Mouse (Mus musculus): Measurements from ENCODE around the gene Samd3.

Samd3 gene

GRCm38 (mm10) chr10:26229488-26229887 is at the start of gene Samd3:
TSS of gene Samd3 (plus strand) at chr10:26229707.
- DNase-seq (ENCODE audit: low spot score): no peak

GRCm38 (mm10) chr10:26185289-26185688 is 44.2 kb upstream of the Samd3 start:
- DNase-seq (ENCODE audit: low spot score): no peak

GRCm38 (mm10) chr10:26190811-26191210 is 38.7 kb upstream of the Samd3 start:
- no peak for DNase-seq (ENCODE audit: low spot score)

GRCm38 (mm10) chr10:26194892-26195291 is 34.6 kb upstream of the Samd3 start:
- DNase-seq (ENCODE audit: low spot score): no peak

- DNase-seq (ENCODE audit: low spot score): no peak
These were observed 26.7 kb upstream of the Samd3 start for GRCm38 (mm10) chr10:26202708-26203368.

GRCm38 (mm10) chr10:26220729-26221128 is 8.8 kb upstream of the Samd3 start:
- no peak for DNase-seq (ENCODE audit: low spot score)

- DNase-seq (ENCODE audit: low spot score): no peak
These were observed 3.3 kb upstream of the Samd3 start for GRCm38 (mm10) chr10:26226241-26226640.

- peak; percentile 12 for DNase-seq (ENCODE audit: low spot score)
These were observed 2.8 kb upstream of the Samd3 start for GRCm38 (mm10) chr10:26226734-26227133.

- no peak for DNase-seq (ENCODE audit: low spot score)
These were observed 1.3 kb upstream of the Samd3 start for GRCm38 (mm10) chr10:26228187-26228586.

- DNase-seq (ENCODE audit: low spot score): no peak
These were observed 2.7 kb downstream of the Samd3 start for GRCm38 (mm10) chr10:26232071-26232653.

GRCm38 (mm10) chr10:26238559-26238958 is 9.1 kb downstream of the Samd3 start:
- DNase-seq (ENCODE audit: low spot score): no peak

- no peak for DNase-seq (ENCODE audit: low spot score)
These were observed 9.6 kb downstream of the Samd3 start for GRCm38 (mm10) chr10:26239090-26239489.

GRCm38 (mm10) chr10:26243203-26243602 is 13.7 kb downstream of the Samd3 start:
- no peak for DNase-seq (ENCODE audit: low spot score)

- DNase-seq (ENCODE audit: low spot score): no peak
These were observed 15.0 kb downstream of the Samd3 start for GRCm38 (mm10) chr10:26244466-26244865.

- DNase-seq (ENCODE audit: low spot score): no peak
These were observed 20.1 kb downstream of the Samd3 start for GRCm38 (mm10) chr10:26249426-26250165.

GRCm38 (mm10) chr10:26259908-26260307 is 30.4 kb downstream of the Samd3 start:
- DNase-seq (ENCODE audit: low spot score): no peak

GRCm38 (mm10) chr10:26263744-26264459 is 34.4 kb downstream of the Samd3 start:
- DNase-seq (ENCODE audit: low spot score): no peak

- DNase-seq (ENCODE audit: low spot score): no peak
These were observed 45.9 kb downstream of the Samd3 start for GRCm38 (mm10) chr10:26275414-26275813.

- no peak for DNase-seq (ENCODE audit: low spot score)
These were observed 50.5 kb downstream of the Samd3 start for GRCm38 (mm10) chr10:26280009-26280408.

- DNase-seq (ENCODE audit: low spot score): no peak
These were observed 57.6 kb downstream of the Samd3 start for GRCm38 (mm10) chr10:26287136-26287535.

GRCm38 (mm10) chr10:26297200-26297599 is 67.7 kb downstream of the Samd3 start:
- no peak for DNase-seq (ENCODE audit: low spot score)

- no peak for DNase-seq (ENCODE audit: low spot score)
These were observed 68.1 kb downstream of the Samd3 start for GRCm38 (mm10) chr10:26297626-26298025.

- DNase-seq (ENCODE audit: low spot score): no peak
These were observed 72.8 kb downstream of the Samd3 start for GRCm38 (mm10) chr10:26302336-26302735.

Measured in embryo, embryonic 10.5 days (tissue).